Mouse (Mus musculus) megakaryocyte progenitor cell, adult 5-6 weeks (primary cell): Measurements from ENCODE around the gene Endou. TPM values are rescaled to one million over a fixed set of nuclear protein-coding genes. Genes with fewer than 3 reads are reported as not detected.

ENCODE experiments used
- total RNA-seq, 2 experiments: library from RNA; stranded (forward) in 1 of 2; stranded (reverse) in 1 of 2; fragments of 157-497, 149-512 nt in 1 of 2; fragments of 200-1000 nt in 1 of 2; gene quantifications; 2 replicates each; pipeline versions ENCODE4 v1.2.3 to v1.2.4; 2015 to 2017

The Endou gene
- total RNA-seq, 2 experiments from 2014 or later: 0.86 to 1.7 TPM

Other genes starting within 250 kb of the Endou start
- 20.7 and 21.9 TPM in 2 replicates for gene Rpap3, start 25.5 kb downstream of the Endou start, total RNA-seq (2015)
- 36.0 and 46.6 TPM in 2 replicates for gene Rpap3, start 25.5 kb downstream of the Endou start, total RNA-seq (2017)
- 4.0 and 4.5 TPM in 2 replicates for gene Rapgef3, start 36.6 kb upstream of the Endou start, total RNA-seq (2015)
- 11.7 and 12.0 TPM in 2 replicates for gene Rapgef3, start 36.6 kb upstream of the Endou start, total RNA-seq (2017)
- gene Slc48a1, start 47.2 kb upstream of the Endou start, total RNA-seq (2015): 83.0 and 94.4 TPM in 2 replicates
- 62.7 and 70.0 TPM in 2 replicates for gene Slc48a1, start 47.2 kb upstream of the Endou start, total RNA-seq (2017)
- gene Hdac7, start 113.2 kb upstream of the Endou start, total RNA-seq (2015): 22.1 and 29.2 TPM in 2 replicates
- 12.6 and 14.0 TPM in 2 replicates for gene Hdac7, start 113.2 kb upstream of the Endou start, total RNA-seq (2017)
- gene Vdr, start 179.3 kb upstream of the Endou start, total RNA-seq (2015): 5.3 and 7.9 TPM in 2 replicates
- 1.7 and 1.9 TPM in 2 replicates for gene Vdr, start 179.3 kb upstream of the Endou start, total RNA-seq (2017)
- 41.7 and 48.4 TPM in 2 replicates for gene Tmem106c, start 232.9 kb upstream of the Endou start, total RNA-seq (2015)
- 26.2 and 30.1 TPM in 2 replicates for gene Tmem106c, start 232.9 kb upstream of the Endou start, total RNA-seq (2017)